Mouse (Mus musculus): Measurements from ENCODE around the gene Phf6.

DNA sequence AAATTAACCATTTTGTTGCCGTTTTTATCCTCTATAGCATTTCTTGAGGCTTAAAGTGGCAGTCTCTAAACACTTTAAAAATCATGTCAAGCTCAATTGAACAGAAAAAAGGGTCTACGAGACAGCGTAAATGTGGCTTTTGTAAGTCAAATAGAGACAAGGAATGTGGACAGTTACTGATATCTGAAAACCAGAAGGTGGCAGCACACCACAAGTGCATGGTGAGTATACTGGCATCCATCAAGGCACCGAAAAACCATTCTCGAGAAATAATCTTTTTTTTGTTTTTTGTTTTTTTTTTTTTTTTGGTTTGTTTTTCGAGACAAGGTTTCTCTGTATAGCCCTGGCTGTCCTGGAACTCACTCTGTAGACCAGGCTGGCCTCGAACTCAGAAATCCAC is 4.5 kb downstream of the Phf6 start:
- TF ChIP-seq CTCF (IDR thresholded peaks at IDR 0.05; ENCODE audit: extremely low read depth, insufficient read length, insufficient replicate concordance, low read depth, low read length) (no peak), POLR2A (IDR thresholded peaks at IDR 0.05; ENCODE audit: low read depth, low read length) (no peak)
